Mouse (Mus musculus): ENCODE results near the gene Dusp12. TPM values are rescaled to one million over a fixed set of nuclear protein-coding genes. Genes with fewer than 3 reads are reported as not detected.

Gene Dusp12
- polyA plus RNA-seq, 1 experiment: 41.5 TPM

GRCm38 (mm10) chr1:170829781-170830180 lies 55.6 kb downstream of the Dusp12 start:
- no peak for DNase-seq (ENCODE audit: low read depth)
- TF ChIP-seq CTCF (IDR thresholded peaks at IDR 0.05; ENCODE audit: borderline replicate concordance, extremely low read depth, insufficient read depth, insufficient read length) (no peak), POLR2A (IDR thresholded peaks at IDR 0.05; ENCODE audit: borderline replicate concordance, extremely low read depth, insufficient read depth, insufficient read length, poor library complexity, severe bottlenecking) (no peak)

GRCm38 (mm10) chr1:170829344-170829743 lies 56.0 kb downstream of the Dusp12 start:
- no peak for TF ChIP-seq POLR2A (IDR thresholded peaks at IDR 0.05; ENCODE audit: borderline replicate concordance, extremely low read depth, insufficient read depth, insufficient read length, poor library complexity, severe bottlenecking)
- no peak for DNase-seq (ENCODE audit: low read depth)

Other genes with a start within 250 kb of the Dusp12 start
- gene Olfml2b, start 241.0 kb downstream of the Dusp12 start, polyA plus RNA-seq (2012; rRNA removed): 6.5 and 6.7 TPM in 2 replicates
- gene Atf6, start 17.8 kb downstream of the Dusp12 start, polyA plus RNA-seq (2012; rRNA removed): 8.9 and 10.9 TPM in 2 replicates
- 0.67 and 0.97 TPM in 2 replicates for gene Gm26620, start 475 bp downstream of the Dusp12 start, polyA plus RNA-seq (2012; rRNA removed)
- 0.37 and 0.44 TPM in 2 replicates for gene Fcrlb, start 27.4 kb upstream of the Dusp12 start, polyA plus RNA-seq (2012; rRNA removed)
- gene Fcrla, start 42.0 kb upstream of the Dusp12 start, polyA plus RNA-seq (2012; rRNA removed): not detected in 2 replicates
- 0.86 and 1.4 TPM in 2 replicates for gene Fcgr2b, start 91.0 kb upstream of the Dusp12 start, polyA plus RNA-seq (2012; rRNA removed)
- gene Fcgr4, start 133.4 kb upstream of the Dusp12 start, polyA plus RNA-seq (2012; rRNA removed): 0.34 and 0.38 TPM in 2 replicates
- 4.9 and 7.4 TPM in 2 replicates for gene Fcgr3, start 179.4 kb upstream of the Dusp12 start, polyA plus RNA-seq (2012; rRNA removed)
- 9.8 and 16.7 TPM in 2 replicates for gene Cfap126, start 228.4 kb upstream of the Dusp12 start, polyA plus RNA-seq (2012; rRNA removed)